Mouse (Mus musculus) intestine, postnatal 0 days (tissue): ENCODE data around the gene Gm128. TPM values are rescaled to one million over a fixed set of nuclear protein-coding genes. Genes with fewer than 3 reads are reported as not detected.

Experiments
- ATAC-seq: fragments of 200-750 bp; cut with Nextera tagmentation; 2 replicates; pipeline ENCODE4 v1.8.0; 2017; ENCODE audit warnings: mild to moderate bottlenecking, moderate TSS enrichment, moderate library complexity
- H3K27ac ChIP-seq: fragments of 300-500 bp; sonication (generic); 2 replicates; pipeline ENCODE4 v1.5.1; 2014; ENCODE audit warnings: mild to moderate bottlenecking, low read depth, low read length, moderate library complexity
- H3K27me3 ChIP-seq: fragments of 300-500 bp; sonication (generic); replicated peaks from 2 replicates; pipeline ENCODE4 v1.6.1; 2014; ENCODE audit warnings: low read length, mixed read lengths; ENCODE audit not compliant: control insufficient read depth, insufficient read depth
- H3K36me3 ChIP-seq: fragments of 300-500 bp; sonication (generic); 2 replicates; pipeline ENCODE4 v1.6.1; 2014; ENCODE audit warnings: mild to moderate bottlenecking, moderate library complexity; ENCODE audit not compliant: control insufficient read depth, insufficient read depth
- H3K4me1 ChIP-seq: fragments of 300-500 bp; sonication (generic); replicated peaks from 2 replicates; pipeline ENCODE4 v1.6.1; 2014; ENCODE audit warnings: antibody characterized with exemption, low read length, mixed read lengths; ENCODE audit not compliant: control insufficient read depth, insufficient read depth
- H3K4me2 ChIP-seq: fragments of 300-500 bp; sonication (generic); replicated peaks from 2 replicates; pipeline ENCODE4 v1.6.1; 2014; ENCODE audit warnings: low read depth, mild to moderate bottlenecking, moderate library complexity
- H3K4me3 ChIP-seq: fragments of 300-500 bp; sonication (generic); 2 replicates; pipeline ENCODE4 v1.5.1; 2014; ENCODE audit warnings: low read depth, low read length
- H3K9ac ChIP-seq: fragments of 300-500 bp; sonication (generic); 2 replicates; pipeline ENCODE4 v1.6.1; 2014; ENCODE audit warnings: mild to moderate bottlenecking, low read depth, low read length
- H3K9me3 ChIP-seq: fragments of 300-500 bp; sonication (generic); 2 replicates; pipeline ENCODE4 v1.6.1; 2016; ENCODE audit warnings: mixed run types; ENCODE audit not compliant: control insufficient read depth
- CTCF ChIP-seq: sonication (generic); IDR thresholded peaks from 2 replicates; pipeline ENCODE4 v1.5.1; 2016; ENCODE audit warnings: low read depth, mild to moderate bottlenecking, control low read depth, antibody characterized with exemption, moderate library complexity
- WGBS: fragments of 180-500 bp; shearing (Covaris S2); extraction: QIAGEN DNeasy Blood & Tissue Kit; methylation state at CpG from one replicate; pipeline ENCODE4 v1.1.7; 2014; 5-methylcytosine and 5-hydroxymethylcytosine counted together
- polyA plus RNA-seq: library from polyadenylated mRNA; unstranded; fragments of >200 nt; fragmentation: Nextera tagmentation; extraction: Ambion mirVana; gene quantifications from 2 replicates; pipeline ENCODE4 v1.2.1, GENCODE M21; 2015

Gm128 gene
- polyA plus RNA-seq: 0.14 and 0.16 TPM in 2 replicates

DNA sequence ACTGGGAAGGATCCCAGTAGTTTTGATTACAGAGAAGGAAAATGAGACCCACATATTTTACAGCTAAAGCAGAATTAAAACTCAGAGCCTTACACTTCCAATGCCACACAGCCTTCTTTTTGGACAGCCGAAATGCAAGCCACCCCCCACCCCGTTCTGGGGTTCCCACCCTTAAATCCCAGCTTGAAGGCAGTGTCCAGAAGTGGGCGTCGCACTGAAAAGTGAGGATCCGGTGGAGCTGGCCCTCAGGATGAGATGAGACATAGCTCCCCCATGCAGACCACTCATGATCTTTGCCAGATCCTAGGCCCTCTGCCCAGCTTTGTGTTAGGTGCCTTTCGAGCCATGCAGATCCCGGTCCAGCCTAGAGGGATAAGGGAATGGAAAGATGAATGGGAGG lies at the start of gene Gm128:
Gm128 (minus strand) TSS at position 101 of the 400 bp plus-strand sequence.
- H3K27ac ChIP-seq: no peak within 1 kb of the TSS
- no peaks in the 10 kb centered on the region for H3K27me3 ChIP-seq
- WGBS: 74% methylated on average over 7 of the region's 7 CpGs
- no peak within 1 kb of the TSS for H3K4me2 ChIP-seq
- no peaks in the 10 kb centered on the region for H3K4me1 ChIP-seq
- no peak for TF ChIP-seq CTCF
- no peaks in the 10 kb centered on the region for H3K9me3 ChIP-seq
- no peak for ATAC-seq
- no peak within 1 kb of the TSS for H3K9ac ChIP-seq
- H3K36me3 ChIP-seq: peaks cover 11% of the 10 kb centered on the region; the same call in 1 of the 2 replicates
- H3K4me3 ChIP-seq: no peak within 1 kb of the TSS

DNA sequence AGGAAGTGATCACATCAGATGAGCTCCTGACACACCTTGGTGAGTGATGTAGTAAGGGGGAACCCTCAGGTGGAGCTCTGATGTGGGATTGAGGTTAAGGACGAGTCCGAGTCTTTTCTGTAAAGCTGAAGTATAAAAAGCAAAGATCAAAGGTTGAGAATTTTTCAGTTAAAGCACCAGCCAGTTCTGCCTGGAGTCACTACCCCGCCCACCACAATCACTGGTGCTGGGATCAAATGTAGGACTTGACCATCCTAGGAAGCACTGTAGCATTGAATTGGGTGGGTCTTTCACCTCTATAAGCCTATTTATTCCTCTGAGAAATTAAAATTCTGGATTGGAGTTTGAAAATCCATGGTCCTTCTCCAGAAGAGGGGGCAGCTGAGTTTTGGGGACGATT lies 49.6 kb upstream of the Gm128 start:
- Histone ChIP-seq H3K4me1 (no peaks in the 10 kb centered on the region), H3K4me3 (no peak overlapping the region), H3K9me3 (no peaks in the 10 kb centered on the region), H3K27me3 (no peaks in the 10 kb centered on the region), H3K36me3 (peaks cover 45% of the 10 kb centered on the region), H3K27ac (peak overlapping the region; percentile 31; the same call in 1 of the 2 replicates), H3K4me2 (no peak overlapping the region; the same call in 1 of the 2 replicates), H3K9ac (no peak overlapping the region)
- ATAC-seq: no peak; the same call in 1 of the 2 replicates
- TF ChIP-seq CTCF: no peak
- 55% methylated on average over 4 of the region's 4 CpGs for WGBS

DNA sequence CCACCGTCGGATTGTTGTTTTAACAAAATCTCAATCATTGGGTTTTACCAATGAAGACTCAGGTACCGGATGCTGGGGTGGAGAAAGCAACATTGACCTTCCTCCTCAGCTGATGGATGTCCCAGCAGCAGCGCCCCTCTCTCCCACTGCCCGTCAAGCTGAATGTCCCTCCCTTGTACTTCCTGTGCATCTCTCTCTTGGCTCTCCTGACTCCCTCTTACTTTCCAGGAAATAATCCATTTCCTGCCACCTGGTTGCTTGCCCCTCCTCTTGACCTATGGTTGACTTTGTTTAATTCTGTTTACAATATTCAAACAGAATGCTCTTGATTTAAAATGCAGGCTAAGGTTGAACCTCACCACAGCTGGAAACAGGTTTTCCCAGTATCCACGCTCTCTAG lies 48.8 kb upstream of the Gm128 start:
- H3K4me2 ChIP-seq: no peak overlapping the region
- TF ChIP-seq CTCF: no peak
- H3K4me3 ChIP-seq: no peak overlapping the region
- no peaks in the 10 kb centered on the region for H3K9me3 ChIP-seq
- no peaks in the 10 kb centered on the region for H3K27me3 ChIP-seq
- no peak overlapping the region for H3K9ac ChIP-seq
- H3K4me1 ChIP-seq: no peaks in the 10 kb centered on the region
- H3K36me3 ChIP-seq: peaks cover 45% of the 10 kb centered on the region
- 64% methylated on average over 6 of the region's 6 CpGs for WGBS
- H3K27ac ChIP-seq: 0 out of 2 replicates have a peak overlapping the region, but pooled peaks have one; percentile 31
- no peak for ATAC-seq

DNA sequence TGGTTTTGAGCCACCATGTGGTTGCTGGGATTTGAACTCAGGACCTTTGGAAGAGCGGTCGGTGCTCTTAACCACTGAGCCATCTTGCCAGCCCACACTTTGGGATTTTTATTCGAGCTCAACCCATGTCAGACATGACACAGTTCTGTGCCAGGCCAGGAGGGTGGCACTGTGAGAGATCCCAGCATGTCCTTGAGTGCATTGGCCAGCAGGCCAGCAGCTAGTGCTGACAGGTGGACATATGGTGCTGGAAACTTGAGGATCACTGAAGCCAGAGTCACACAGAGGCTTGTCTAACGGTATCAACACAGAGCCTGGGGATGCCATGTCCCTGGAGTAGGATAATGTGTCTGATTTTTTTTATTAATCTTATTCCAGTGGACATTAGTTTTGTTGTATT lies 48.0 kb upstream of the Gm128 start:
- no peak overlapping the region for H3K9ac ChIP-seq
- peaks cover 4% of the 10 kb centered on the region for H3K4me1 ChIP-seq
- no peaks in the 10 kb centered on the region for H3K9me3 ChIP-seq
- TF ChIP-seq CTCF: no peak
- ATAC-seq: no peak
- no peaks in the 10 kb centered on the region for H3K27me3 ChIP-seq
- 92% methylated on average over 4 of the region's 4 CpGs for WGBS
- peaks cover 40% of the 10 kb centered on the region for H3K36me3 ChIP-seq
- H3K27ac ChIP-seq: 0 out of 2 replicates have a peak overlapping the region, but pooled peaks have one; percentile 3
- H3K4me3 ChIP-seq: no peak overlapping the region
- H3K4me2 ChIP-seq: no peak overlapping the region

DNA sequence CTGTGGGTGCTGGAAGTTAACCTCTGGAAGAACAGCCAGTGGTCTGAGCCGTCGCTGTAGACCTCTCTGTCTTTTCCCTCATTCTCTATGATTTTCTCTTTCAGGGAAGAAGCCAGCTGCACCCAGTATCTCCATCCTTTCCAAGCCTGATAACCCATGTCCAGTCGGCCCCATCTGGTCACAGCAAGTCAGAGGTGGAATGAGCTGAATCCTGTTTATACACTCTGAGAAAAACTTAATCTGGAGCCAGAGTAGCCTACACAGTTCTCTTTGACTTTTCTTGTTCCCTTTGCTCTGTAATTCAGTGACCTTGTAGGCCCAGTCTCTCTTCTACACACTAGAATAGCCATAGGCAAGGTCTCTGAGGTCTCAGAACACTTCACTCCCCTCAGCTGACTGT lies 46.1 kb upstream of the Gm128 start:
- Histone ChIP-seq H3K9me3 (no peaks in the 10 kb centered on the region), H3K4me1 (peaks cover 11% of the 10 kb centered on the region), H3K4me2 (no peak overlapping the region), H3K27ac (no peak overlapping the region), H3K4me3 (no peak overlapping the region), H3K9ac (no peak overlapping the region), H3K27me3 (no peaks in the 10 kb centered on the region), H3K36me3 (peaks cover 26% of the 10 kb centered on the region)
- TF ChIP-seq CTCF: no peak
- 86% methylated on average over 3 of the region's 3 CpGs for WGBS
- ATAC-seq: no peak

DNA sequence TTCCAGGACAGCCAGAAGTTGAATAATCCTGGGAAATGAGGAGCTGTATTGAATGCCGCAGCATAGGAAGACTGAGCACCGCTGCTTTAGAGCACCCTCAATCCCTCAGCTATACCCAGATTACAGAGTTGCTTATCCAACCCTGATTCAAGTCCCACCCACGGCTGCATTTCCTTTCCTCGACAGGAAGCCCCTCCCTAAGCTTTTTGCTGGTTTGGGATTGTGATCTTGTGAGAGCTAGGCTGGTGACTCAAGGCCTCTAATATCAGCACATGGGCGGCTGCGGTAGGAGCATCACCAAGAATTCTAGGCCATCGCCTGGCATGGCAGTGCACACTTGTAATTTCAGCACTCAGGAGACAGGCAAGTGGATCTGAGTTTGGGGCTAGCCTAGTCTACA lies 45.1 kb upstream of the Gm128 start:
- H3K27ac ChIP-seq: no peak overlapping the region
- no peak overlapping the region for H3K4me3 ChIP-seq
- WGBS: 83% methylated on average over 7 of the region's 7 CpGs

More for the DNA sequence above, 45.1 kb upstream of the Gm128 start:
- Histone ChIP-seq H3K36me3 (peaks cover 26% of the 10 kb centered on the region), H3K9me3 (no peaks in the 10 kb centered on the region), H3K9ac (no peak overlapping the region), H3K4me1 (peaks cover 11% of the 10 kb centered on the region), H3K27me3 (no peaks in the 10 kb centered on the region), H3K4me2 (no peak overlapping the region)
- ATAC-seq: no peak
- TF ChIP-seq CTCF: no peak
